Mouse (Mus musculus) heart, embryonic 11.5 days (tissue): ENCODE data around the gene Shisa5. TPM values are rescaled to one million over a fixed set of nuclear protein-coding genes. Genes with fewer than 3 reads are reported as not detected.

Experiments
- ATAC-seq: fragments of 200-750 bp; cut with Nextera tagmentation; replicated peaks from 2 replicates; pipeline ENCODE4 v1.8.0; 2017; ENCODE audit warnings: moderate library complexity; ENCODE audit not compliant: insufficient number of reproducible peaks, low FRiP score, low TSS enrichment
- H3K27ac ChIP-seq: fragments of 300-500 bp; sonication (generic); 2 replicates; pipeline ENCODE4 v1.5.1; 2014; ENCODE audit warnings: mild to moderate bottlenecking, low read depth, low read length
- H3K27me3 ChIP-seq: fragments of 300-500 bp; sonication (generic); 2 replicates; pipeline ENCODE4 v1.6.1; 2014; ENCODE audit warnings: mild to moderate bottlenecking, low read length, mixed read lengths; ENCODE audit not compliant: control insufficient read depth, insufficient read depth
- H3K36me3 ChIP-seq: fragments of 300-500 bp; sonication (generic); 2 replicates; pipeline ENCODE4 v1.6.1; 2014; ENCODE audit warnings: mild to moderate bottlenecking, low read length, moderate library complexity, mixed read lengths; ENCODE audit not compliant: control insufficient read depth, insufficient read depth
- H3K4me1 ChIP-seq: fragments of 300-500 bp; sonication (generic); 2 replicates; pipeline ENCODE4 v1.6.1; 2014; ENCODE audit warnings: low read length; ENCODE audit not compliant: control insufficient read depth, insufficient read depth
- H3K4me2 ChIP-seq: fragments of 300-500 bp; sonication (generic); 2 replicates; pipeline ENCODE4 v1.6.1; 2014; ENCODE audit warnings: mild to moderate bottlenecking, moderate library complexity
- H3K4me3 ChIP-seq: fragments of 300-500 bp; sonication (generic); 2 replicates; pipeline ENCODE4 v1.5.1; 2014; ENCODE audit warnings: low read depth, low read length
- H3K9ac ChIP-seq: fragments of 300-500 bp; sonication (generic); 2 replicates; pipeline ENCODE4 v1.6.1; 2014; ENCODE audit warnings: mild to moderate bottlenecking, low read depth, low read length, moderate library complexity
- H3K9me3 ChIP-seq: fragments of 300-500 bp; sonication (generic); replicated peaks from 2 replicates; pipeline ENCODE4 v1.6.1; 2016; ENCODE audit warnings: low read length; ENCODE audit not compliant: control insufficient read depth
- WGBS: fragments of 180-500 bp; shearing (Covaris S2); extraction: QIAGEN DNeasy Blood & Tissue Kit; methylation state at CpG from one replicate; pipeline ENCODE4 v1.1.7; 2014; ENCODE audit not compliant: insufficient replicate concordance; 5-methylcytosine and 5-hydroxymethylcytosine counted together
- polyA plus RNA-seq: library from polyadenylated mRNA; unstranded; fragments of >200 nt; fragmentation: Nextera tagmentation; extraction: Ambion mirVana; gene quantifications from 2 replicates; pipeline ENCODE4 v1.2.1, GENCODE M21; 2014

Shisa5 gene
- polyA plus RNA-seq, 1 experiment from 2014 or later = 49.0 TPM

DNA sequence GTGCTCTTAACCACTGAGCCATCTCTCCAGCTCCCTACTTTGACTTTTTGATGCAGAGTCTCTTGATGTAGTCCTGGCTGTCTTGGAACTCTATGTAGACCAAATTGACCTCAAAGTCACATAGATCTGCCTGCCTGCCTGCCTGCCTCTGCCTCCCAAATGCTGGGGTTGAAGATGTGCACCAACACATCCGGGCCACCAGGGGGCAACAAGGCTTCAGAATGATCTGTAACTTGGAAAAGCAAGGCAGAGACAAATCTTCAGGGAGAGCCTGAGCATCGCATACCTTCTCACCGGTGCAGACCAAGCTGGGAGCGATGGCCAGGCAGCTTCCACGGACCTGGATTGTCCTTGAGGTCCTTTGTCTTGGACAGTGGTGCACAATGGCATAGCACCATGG is 7.9 kb downstream of the Shisa5 start:
- 36% methylated on average over 5 of the region's 5 CpGs for WGBS
- Histone ChIP-seq H3K27me3 (no peaks in the 10 kb centered on the region), H3K27ac (no peak overlapping the region), H3K4me2 (no peak overlapping the region), H3K9ac (no peak overlapping the region), H3K36me3 (peaks cover 3% of the 10 kb centered on the region; the same call in 1 of the 2 replicates), H3K4me1 (peaks cover 2% of the 10 kb centered on the region; the same call in 1 of the 2 replicates), H3K4me3 (no peak overlapping the region), H3K9me3 (no peaks in the 10 kb centered on the region)
- no peak for ATAC-seq

- Histone ChIP-seq H3K36me3 (peaks cover 3% of the 10 kb centered on the region; the same call in 1 of the 2 replicates), H3K4me2 (no peak overlapping the region)
- 80% methylated on average over 7 of the region's 7 CpGs for WGBS
Measured at GRCm38 (mm10) chr9:109049316-109049715, 11.0 kb downstream of the Shisa5 start.

GRCm38 (mm10) chr9:109049996-109050673 is 11.8 kb downstream of the Shisa5 start:
- no peak for ATAC-seq
- Histone ChIP-seq H3K4me3 (no peak overlapping the region), H3K27me3 (no peaks in the 10 kb centered on the region), H3K4me1 (peaks cover 4% of the 10 kb centered on the region), H3K9me3 (no peaks in the 10 kb centered on the region), H3K27ac (no peak overlapping the region), H3K36me3 (peaks cover 3% of the 10 kb centered on the region; the same call in 1 of the 2 replicates), H3K4me2 (no peak overlapping the region), H3K9ac (no peak overlapping the region)
- 75% methylated on average over 9 of the region's 9 CpGs for WGBS

More at GRCm38 (mm10) chr9:109049316-109049715, 11.0 kb downstream of the Shisa5 start:
- H3K9me3 ChIP-seq = no peaks in the 10 kb centered on the region
- H3K27me3 ChIP-seq = no peaks in the 10 kb centered on the region
- H3K9ac ChIP-seq = no peak overlapping the region
- H3K27ac ChIP-seq = no peak overlapping the region
- H3K4me1 ChIP-seq = 0 out of 2 replicates have a peak, but pooled peaks cover 1% of the 10 kb centered on the region
- no peak for ATAC-seq
- no peak overlapping the region for H3K4me3 ChIP-seq

DNA sequence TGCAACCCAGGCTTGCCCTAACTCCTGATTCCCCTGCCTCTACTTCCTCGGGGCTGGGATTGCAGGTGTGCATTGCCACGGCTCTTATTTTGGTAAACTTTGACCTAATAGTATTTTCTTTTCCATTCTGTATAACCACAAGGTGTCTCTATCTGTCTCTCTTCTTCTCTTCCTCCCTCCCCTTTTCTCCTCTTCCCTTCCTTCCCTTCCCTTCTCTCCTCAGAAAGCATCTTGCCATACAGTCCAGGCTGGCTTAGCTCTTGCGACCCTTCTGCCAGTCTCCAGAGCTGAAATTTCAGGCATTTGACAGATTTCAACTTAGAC is 12.3 kb downstream of the Shisa5 start:
- no peaks in the 10 kb centered on the region for H3K27me3 ChIP-seq
- no peak overlapping the region for H3K9ac ChIP-seq
- peaks cover 3% of the 10 kb centered on the region; the same call in 1 of the 2 replicates for H3K36me3 ChIP-seq
- H3K27ac ChIP-seq = no peak overlapping the region
- peaks cover 8% of the 10 kb centered on the region for H3K4me1 ChIP-seq
- no peaks in the 10 kb centered on the region for H3K9me3 ChIP-seq
- ATAC-seq = no peak
- 75% methylated on average over 3 of the region's 3 CpGs for WGBS
- no peak overlapping the region for H3K4me3 ChIP-seq
- no peak overlapping the region for H3K4me2 ChIP-seq

GRCm38 (mm10) chr9:109051011-109051501 is 12.7 kb downstream of the Shisa5 start:
- H3K4me1 ChIP-seq = peaks cover 8% of the 10 kb centered on the region
- H3K4me2 ChIP-seq = no peak overlapping the region
- ATAC-seq = no peak
- no peak overlapping the region for H3K9ac ChIP-seq
- no peaks in the 10 kb centered on the region for H3K27me3 ChIP-seq
- 87% methylated on average over 13 of the region's 13 CpGs for WGBS
- no peak overlapping the region for H3K27ac ChIP-seq
- H3K36me3 ChIP-seq = peaks cover 3% of the 10 kb centered on the region; the same call in 1 of the 2 replicates
- H3K4me3 ChIP-seq = no peak overlapping the region
- H3K9me3 ChIP-seq = no peaks in the 10 kb centered on the region

- Histone ChIP-seq H3K9ac (no peak overlapping the region), H3K4me2 (no peak overlapping the region), H3K27me3 (no peaks in the 10 kb centered on the region), H3K9me3 (no peaks in the 10 kb centered on the region), H3K36me3 (peaks cover 9% of the 10 kb centered on the region; the same call in 1 of the 2 replicates), H3K4me3 (no peak overlapping the region), H3K4me1 (peaks cover 8% of the 10 kb centered on the region), H3K27ac (no peak overlapping the region)
- no peak for ATAC-seq
- WGBS = 80% methylated on average over 10 of the region's 10 CpGs
Measured at GRCm38 (mm10) chr9:109051651-109052489, 13.5 kb downstream of the Shisa5 start.

DNA sequence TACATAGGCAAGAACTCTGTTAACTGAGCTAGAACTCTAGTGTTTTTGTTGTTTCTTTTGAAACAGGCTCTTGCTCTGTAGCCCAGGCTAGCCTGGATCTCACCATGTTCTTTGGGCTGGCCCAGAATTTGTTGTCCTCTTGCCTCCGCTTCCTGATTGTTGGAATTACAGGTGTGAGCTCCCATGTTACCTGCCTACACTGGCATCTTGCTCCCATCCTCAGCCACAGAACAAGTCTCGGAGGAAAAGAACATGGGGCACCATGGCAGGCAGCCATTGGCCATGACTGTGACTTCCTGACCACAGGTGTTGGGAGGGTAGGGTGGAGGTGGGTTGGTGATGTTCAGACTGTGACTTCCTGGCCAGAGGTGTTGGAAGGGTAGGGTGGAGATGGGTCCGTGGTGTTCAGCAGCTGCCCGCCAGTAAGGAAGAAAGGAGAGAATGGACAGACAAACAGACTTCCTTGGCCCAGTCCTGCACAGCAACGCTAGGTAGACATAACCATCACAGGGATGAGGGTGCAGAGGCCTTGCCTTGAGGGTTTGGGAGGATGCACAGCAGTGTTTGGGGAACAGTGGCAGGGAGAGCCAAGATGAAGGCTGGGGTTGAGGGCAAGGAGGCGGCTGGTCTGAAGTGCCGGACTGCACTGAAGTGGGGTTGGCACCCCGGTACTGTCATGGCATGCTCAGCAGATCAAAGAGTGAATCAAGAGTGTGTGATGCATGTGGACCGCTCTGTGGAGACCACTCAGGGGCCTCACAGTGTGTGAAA is 14.3 kb downstream of the Shisa5 start:
- ATAC-seq = no peak
- Histone ChIP-seq H3K4me2 (no peak overlapping the region), H3K27ac (no peak overlapping the region), H3K9ac (no peak overlapping the region), H3K9me3 (no peaks in the 10 kb centered on the region), H3K36me3 (peaks cover 14% of the 10 kb centered on the region), H3K4me3 (no peak overlapping the region), H3K27me3 (no peaks in the 10 kb centered on the region), H3K4me1 (peaks cover 8% of the 10 kb centered on the region)
- 90% methylated on average over 9 of the region's 9 CpGs for WGBS

DNA sequence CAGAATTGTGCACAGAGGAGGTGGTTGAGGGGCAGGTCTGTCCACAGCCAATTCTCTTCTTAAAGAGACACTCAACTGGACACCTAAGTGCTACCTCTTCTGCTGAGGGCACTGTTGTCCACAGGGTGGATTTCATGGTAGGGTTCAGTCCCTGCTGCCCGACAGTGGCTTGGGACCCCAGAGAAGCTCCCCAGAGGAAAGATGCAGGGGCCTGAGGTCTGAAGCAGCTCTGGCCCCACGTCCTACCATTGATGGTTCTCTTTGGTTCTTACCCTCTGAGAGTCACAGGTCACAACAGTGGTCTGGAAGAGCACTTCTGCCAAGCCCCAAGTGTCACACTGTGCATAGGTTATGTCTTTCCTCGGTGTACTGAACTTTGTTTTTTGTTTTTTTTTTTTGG is 15.0 kb downstream of the Shisa5 start:
- Histone ChIP-seq H3K4me3 (no peak overlapping the region), H3K4me2 (no peak overlapping the region), H3K9ac (no peak overlapping the region), H3K27ac (no peak overlapping the region), H3K36me3 (peaks cover 18% of the 10 kb centered on the region), H3K9me3 (no peaks in the 10 kb centered on the region), H3K4me1 (peaks cover 8% of the 10 kb centered on the region), H3K27me3 (no peaks in the 10 kb centered on the region)
- 76% methylated on average over 3 of the region's 3 CpGs for WGBS
- ATAC-seq = no peak
